Mouse (Mus musculus) embryonic fibroblast, embryonic 13.5 days (primary cell): ENCODE results near the gene Dnmt3a.

Experiments used
- CTCF ChIP-seq: IDR thresholded peaks from 2 replicates; pipeline ENCODE4 v1.5.1; 2011; ENCODE audit warnings: mild to moderate bottlenecking, control low read depth, low read length, moderate library complexity, borderline replicate concordance; ENCODE audit not compliant: insufficient read depth
- POLR2A ChIP-seq: IDR thresholded peaks from 2 replicates; pipeline ENCODE4 v1.6.1; 2011; ENCODE audit warnings: low read depth, mild to moderate bottlenecking, control low read depth, low read length, moderate library complexity

DNA sequence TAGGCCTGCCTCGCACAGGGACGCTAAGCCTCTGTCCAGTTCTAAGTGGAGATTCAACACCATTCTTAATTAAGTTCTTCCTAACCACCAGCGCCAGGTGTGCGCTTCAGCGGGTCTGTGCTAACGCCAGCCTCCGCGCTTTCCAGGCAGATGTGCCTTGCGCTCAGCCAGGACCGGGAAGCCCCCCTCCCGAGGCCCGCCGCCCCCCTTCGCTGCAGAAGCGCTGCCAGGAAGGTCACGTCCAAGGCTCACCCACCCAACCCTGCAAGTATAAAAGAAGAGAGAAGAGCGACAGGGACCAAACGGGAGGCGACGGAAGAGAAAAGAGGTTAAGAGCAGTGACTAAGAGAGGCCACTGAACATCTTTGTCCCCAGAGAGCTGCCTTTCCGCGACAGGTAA, 148.8 kb downstream of the Dnmt3a start, which contains the start of gene Pomc:
- TF ChIP-seq POLR2A (no peak), CTCF (no peak)
